Mouse (Mus musculus): Measurements from ENCODE around the gene Nr2c2.
A peak's percentile ranks its signal among the peaks of the same experiment; 100 is the strongest.
"Not testable (repeated sequence)": the region's sequence is repeated elsewhere in the genome, so short reads cannot be mapped to it uniquely, and the experiment has no call there.

The Nr2c2 gene

GRCm38 (mm10) chr6:92091130-92091591 is at the start of gene Nr2c2:
Nr2c2 (plus strand) TSS chr6:92091390.
- DNase-seq (ENCODE audit: low spot score): peak; percentile 84

- DNase-seq (ENCODE audit: low spot score): no peak
Measured at GRCm38 (mm10) chr6:92042055-92042454, 49.1 kb upstream of the Nr2c2 start.

- no peak for DNase-seq (ENCODE audit: low spot score)
Measured at GRCm38 (mm10) chr6:92042850-92043249, 48.3 kb upstream of the Nr2c2 start.

GRCm38 (mm10) chr6:92057768-92058167 is 33.4 kb upstream of the Nr2c2 start:
- DNase-seq (ENCODE audit: low spot score): no peak

- no peak for DNase-seq (ENCODE audit: low spot score)
Measured at GRCm38 (mm10) chr6:92061725-92062124, 29.5 kb upstream of the Nr2c2 start.

GRCm38 (mm10) chr6:92063452-92063851 is 27.7 kb upstream of the Nr2c2 start:
- no peak for DNase-seq (ENCODE audit: low spot score)

- no peak for DNase-seq (ENCODE audit: low spot score)
Measured at GRCm38 (mm10) chr6:92064101-92064500, 27.1 kb upstream of the Nr2c2 start.

- DNase-seq (ENCODE audit: low spot score): peak; percentile 45
Measured at GRCm38 (mm10) chr6:92065721-92066496, 25.3 kb upstream of the Nr2c2 start.

- DNase-seq (ENCODE audit: low spot score): peak; percentile 75
Measured at GRCm38 (mm10) chr6:92067146-92067790, 23.9 kb upstream of the Nr2c2 start.

GRCm38 (mm10) chr6:92071121-92071839 is 19.9 kb upstream of the Nr2c2 start:
- DNase-seq (ENCODE audit: low spot score): no peak

GRCm38 (mm10) chr6:92080730-92081129 is 10.5 kb upstream of the Nr2c2 start:
- no peak for DNase-seq (ENCODE audit: low spot score)

- no peak for DNase-seq (ENCODE audit: low spot score)
Measured at GRCm38 (mm10) chr6:92082756-92083155, 8.4 kb upstream of the Nr2c2 start.

GRCm38 (mm10) chr6:92084932-92085331 is 6.3 kb upstream of the Nr2c2 start:
- DNase-seq (ENCODE audit: low spot score): no peak

GRCm38 (mm10) chr6:92089141-92089540 is 2.0 kb upstream of the Nr2c2 start:
- DNase-seq (ENCODE audit: low spot score): not testable (repeated sequence)

- DNase-seq (ENCODE audit: low spot score): no peak
Measured at GRCm38 (mm10) chr6:92089982-92090381, 1.2 kb upstream of the Nr2c2 start.

- DNase-seq (ENCODE audit: low spot score): no peak
Measured at GRCm38 (mm10) chr6:92090497-92090896, 693 bp upstream of the Nr2c2 start.

GRCm38 (mm10) chr6:92091767-92092489 is 738 bp downstream of the Nr2c2 start:
- peak; percentile 100 for DNase-seq (ENCODE audit: low spot score)

- no peak for DNase-seq (ENCODE audit: low spot score)
Measured at GRCm38 (mm10) chr6:92092737-92093136, 1.5 kb downstream of the Nr2c2 start.

GRCm38 (mm10) chr6:92093869-92094268 is 2.7 kb downstream of the Nr2c2 start:
- DNase-seq (ENCODE audit: low spot score): no peak

GRCm38 (mm10) chr6:92100679-92101360 is 9.6 kb downstream of the Nr2c2 start:
- no peak for DNase-seq (ENCODE audit: low spot score)

- no peak for DNase-seq (ENCODE audit: low spot score)
Measured at GRCm38 (mm10) chr6:92124547-92124946, 33.4 kb downstream of the Nr2c2 start.

All from urinary bladder, postnatal 25 days (tissue).